Mouse (Mus musculus) effector memory CD4-positive, alpha-beta T cell, adult 7 months (primary cell): Measurements from ENCODE around the gene Mrgprd. TPM values are rescaled to one million over a fixed set of nuclear protein-coding genes. Genes with fewer than 3 reads are reported as not detected.

Experiments
- polyA plus RNA-seq: library from polyadenylated mRNA; unstranded; fragments of 100-300 nt; shearing (Covaris generic); gene quantifications from one replicate; pipeline ENCODE4 v1.2.1, GENCODE M21; 2017

Gene Mrgprd
- polyA plus RNA-seq: not detected

GRCm38 (mm10) chr7:145314785-145315411, at the start of gene Mrgprd:
Gene Mrgprd (plus strand): TSS chr7:145314835.

GRCm38 (mm10) chr7:145283487-145284187, 31.0 kb upstream of the Mrgprd start, which contains the start of gene Tpcn2:
Gene Tpcn2 (minus strand): TSS chr7:145284011.

GRCm38 (mm10) chr7:145300321-145301007, 14.2 kb upstream of the Mrgprd start, which contains the start of gene Mrgprf:
Gene Mrgprf (plus strand): TSS chr7:145300828.

Other genes with a start within 250 kb of the Mrgprd start
- not detected for gene 1810010D01Rik, start 106.7 kb upstream of the Mrgprd start, polyA plus RNA-seq
- 12.5 TPM for gene Tpcn2, start 30.8 kb upstream of the Mrgprd start, polyA plus RNA-seq
- not detected for gene Mrgprf, start 14.0 kb upstream of the Mrgprd start, polyA plus RNA-seq